Mouse (Mus musculus): ENCODE results near the gene Prr15l. TPM values are rescaled to one million over a fixed set of nuclear protein-coding genes. Genes with fewer than 3 reads are reported as not detected.

Gene Prr15l
- polyA plus RNA-seq, 1 experiment from 2014 or later: 76.5 TPM

DNA sequence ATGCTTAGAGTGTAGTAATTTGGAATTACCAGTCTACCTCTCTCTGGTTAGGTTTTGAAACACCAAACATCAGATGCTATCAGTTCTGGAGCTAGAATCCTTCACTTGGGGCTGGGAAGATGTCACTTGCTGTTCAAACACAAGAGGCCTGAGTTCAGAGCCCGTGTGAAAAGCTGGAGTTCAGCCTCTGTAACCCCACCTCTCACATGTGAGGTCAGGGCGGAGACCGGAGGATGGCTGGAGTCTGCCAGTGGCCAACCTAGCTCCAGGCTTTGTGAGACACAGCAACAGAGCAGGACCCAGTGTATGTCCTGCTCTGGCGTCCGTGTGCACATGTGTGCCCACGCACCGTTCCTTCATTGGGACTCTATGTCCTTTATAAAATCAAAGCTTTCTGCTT is 51.4 kb downstream of the Prr15l start:
- Histone ChIP-seq H3K9me3 (replicated peaks; ENCODE audit: low read length) (no peaks in the 10 kb centered on the region), H3K9ac (ENCODE audit: low read depth, low read length) (no peak overlapping the region), H3K27ac (no peak overlapping the region), H3K4me2 (ENCODE audit: low read length) (no peak overlapping the region), H3K36me3 (ENCODE audit: insufficient read depth, low read length) (no peaks in the 10 kb centered on the region), H3K4me3 (replicated peaks; ENCODE audit: low read depth, low read length) (no peak overlapping the region), H3K27me3 (ENCODE audit: insufficient read depth, low read length) (no peaks in the 10 kb centered on the region), H3K4me1 (replicated peaks; ENCODE audit: insufficient read depth, low read length) (peaks cover 14% of the 10 kb centered on the region; the same call in 1 of the 2 replicates)
- no peak for TF ChIP-seq CTCF (IDR thresholded peaks at IDR 0.05; ENCODE audit: low read depth)
- DNase-seq (ENCODE audit: low spot score) (no peak), ATAC-seq (replicated peaks; ENCODE audit: low FRiP score, low read depth) (no peak)
- 79% methylated on average over 7 of the region's 7 CpGs for WGBS

DNA sequence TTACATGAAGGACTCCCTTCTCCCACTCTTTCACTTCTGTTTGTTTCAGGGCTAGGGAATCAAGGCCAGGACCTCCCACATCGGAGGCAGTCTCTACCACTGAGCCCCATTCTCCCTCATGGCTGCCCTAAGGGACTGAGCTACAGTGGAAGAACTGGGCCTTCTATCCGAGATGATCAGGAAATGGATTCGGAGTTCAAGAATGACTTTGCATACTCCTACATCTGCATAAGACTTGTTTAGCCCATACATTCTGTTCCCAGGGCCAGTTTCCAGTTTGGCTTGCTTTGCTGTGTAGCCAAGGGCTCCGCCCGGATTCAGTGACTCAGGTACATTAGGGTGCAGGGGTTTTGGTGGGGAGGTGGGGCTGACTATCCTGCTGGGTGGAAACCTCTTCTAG is 52.1 kb downstream of the Prr15l start:
- ATAC-seq (replicated peaks; ENCODE audit: low FRiP score, low read depth): no peak
- H3K27ac ChIP-seq: no peak overlapping the region
- DNase-seq (ENCODE audit: low spot score): no peak
- 75% methylated on average over 5 of the region's 5 CpGs for WGBS
- no peaks in the 10 kb centered on the region for H3K9me3 ChIP-seq (replicated peaks; ENCODE audit: low read length)
- no peak for TF ChIP-seq CTCF (IDR thresholded peaks at IDR 0.05; ENCODE audit: low read depth)
- no peaks in the 10 kb centered on the region for H3K27me3 ChIP-seq (ENCODE audit: insufficient read depth, low read length)
- H3K36me3 ChIP-seq (ENCODE audit: insufficient read depth, low read length): no peaks in the 10 kb centered on the region
- peaks cover 14% of the 10 kb centered on the region; the same call in 1 of the 2 replicates for H3K4me1 ChIP-seq (replicated peaks; ENCODE audit: insufficient read depth, low read length)
- no peak overlapping the region for H3K4me3 ChIP-seq (replicated peaks; ENCODE audit: low read depth, low read length)
- H3K4me2 ChIP-seq (ENCODE audit: low read length): no peak overlapping the region
- no peak overlapping the region for H3K9ac ChIP-seq (ENCODE audit: low read depth, low read length)

DNA sequence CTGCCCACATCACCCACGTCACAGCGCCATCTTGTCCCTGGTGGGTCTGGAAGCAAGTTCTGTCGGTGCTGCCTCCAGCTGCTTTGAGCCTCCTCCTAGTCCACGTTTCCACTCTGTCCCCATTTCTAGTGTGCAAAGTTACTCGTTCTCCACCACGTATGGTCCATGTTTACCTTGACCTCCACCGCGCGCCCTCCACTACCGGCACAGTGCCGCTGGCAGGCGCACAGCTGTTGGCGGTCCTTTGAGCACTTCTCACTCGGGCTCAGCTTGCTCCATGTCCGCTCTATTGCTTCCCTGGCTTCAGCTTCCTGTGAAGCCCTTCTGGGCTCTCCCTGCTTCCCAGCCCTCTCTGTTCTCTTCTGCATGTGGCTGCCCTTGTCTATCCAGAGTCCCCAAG is 53.6 kb downstream of the Prr15l start:
- WGBS: 66% methylated on average over 15 of the region's 15 CpGs
- no peak overlapping the region for H3K9ac ChIP-seq (ENCODE audit: low read depth, low read length)
- no peak overlapping the region for H3K27ac ChIP-seq
- H3K4me3 ChIP-seq (replicated peaks; ENCODE audit: low read depth, low read length): no peak overlapping the region
- DNase-seq (ENCODE audit: low spot score): no peak
- TF ChIP-seq CTCF (IDR thresholded peaks at IDR 0.05; ENCODE audit: low read depth): no peak
- no peak for ATAC-seq (replicated peaks; ENCODE audit: low FRiP score, low read depth)
- H3K36me3 ChIP-seq (ENCODE audit: insufficient read depth, low read length): no peaks in the 10 kb centered on the region
- no peaks in the 10 kb centered on the region for H3K27me3 ChIP-seq (ENCODE audit: insufficient read depth, low read length)
- H3K4me2 ChIP-seq (ENCODE audit: low read length): no peak overlapping the region
- no peaks in the 10 kb centered on the region for H3K9me3 ChIP-seq (replicated peaks; ENCODE audit: low read length)
- peaks cover 10% of the 10 kb centered on the region for H3K4me1 ChIP-seq (replicated peaks; ENCODE audit: insufficient read depth, low read length)

DNA sequence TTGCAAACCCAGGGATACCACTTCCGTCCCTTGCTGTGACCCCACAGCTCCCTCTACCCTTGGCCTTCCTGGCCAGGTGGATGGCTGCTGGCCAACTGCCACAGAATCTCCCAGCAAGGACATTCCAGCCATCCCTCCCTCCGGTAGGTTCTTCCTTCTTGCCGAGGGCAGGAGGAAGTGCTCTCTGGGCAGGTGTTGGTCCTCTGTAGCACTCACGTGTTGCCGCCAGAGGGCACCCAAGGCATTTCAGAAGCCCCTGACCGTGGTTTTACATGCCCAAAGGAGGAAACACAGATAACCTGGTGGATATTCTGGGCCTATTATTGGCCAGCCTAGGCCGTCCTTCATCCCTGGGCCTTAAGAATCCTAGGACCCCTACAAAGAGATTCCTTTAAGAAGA is 54.5 kb downstream of the Prr15l start:
- H3K9me3 ChIP-seq (replicated peaks; ENCODE audit: low read length): no peaks in the 10 kb centered on the region
- WGBS: under 1% methylated on average over 7 of the region's 7 CpGs
- peaks cover 15% of the 10 kb centered on the region for H3K4me1 ChIP-seq (replicated peaks; ENCODE audit: insufficient read depth, low read length)
- TF ChIP-seq CTCF (IDR thresholded peaks at IDR 0.05; ENCODE audit: low read depth): peak; percentile 98
- H3K36me3 ChIP-seq (ENCODE audit: insufficient read depth, low read length): no peaks in the 10 kb centered on the region
- H3K4me2 ChIP-seq (ENCODE audit: low read length): no peak overlapping the region
- no peak overlapping the region for H3K9ac ChIP-seq (ENCODE audit: low read depth, low read length)
- no peaks in the 10 kb centered on the region for H3K27me3 ChIP-seq (ENCODE audit: insufficient read depth, low read length)
- DNase-seq (ENCODE audit: low spot score) (peak; percentile 88), ATAC-seq (replicated peaks; ENCODE audit: low FRiP score, low read depth) (no peak)
- H3K4me3 ChIP-seq (replicated peaks; ENCODE audit: low read depth, low read length): no peak overlapping the region
- no peak overlapping the region for H3K27ac ChIP-seq

DNA sequence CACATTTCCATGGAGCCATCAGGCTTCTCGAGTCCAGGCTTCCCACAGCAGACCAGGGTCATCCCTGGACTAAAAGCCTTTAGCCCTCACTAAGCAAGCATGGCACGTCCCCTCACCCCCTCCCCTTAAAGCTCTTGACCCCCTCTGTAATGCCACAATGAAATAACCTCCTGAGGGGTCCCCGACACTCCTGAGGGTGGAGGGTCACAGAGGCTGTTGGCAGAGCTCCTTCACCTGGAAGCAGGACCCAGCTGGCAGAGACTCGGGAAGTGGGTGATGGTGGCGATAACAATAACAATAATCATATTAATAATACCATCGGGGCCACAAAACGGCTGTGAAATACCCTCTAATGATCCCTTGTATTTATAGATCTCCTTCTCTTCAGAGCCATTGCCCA is 55.0 kb downstream of the Prr15l start, which contains the start of gene Sp2:
Gene Sp2, minus strand, starts transcription at position 101 of the 400 bp plus-strand sequence.
- no peaks in the 10 kb centered on the region for H3K36me3 ChIP-seq (ENCODE audit: insufficient read depth, low read length)
- TF ChIP-seq CTCF (IDR thresholded peaks at IDR 0.05; ENCODE audit: low read depth): no peak
- H3K27ac ChIP-seq: no peak within 1 kb of the TSS
- no peak within 1 kb of the TSS for H3K9ac ChIP-seq (ENCODE audit: low read depth, low read length)
- H3K9me3 ChIP-seq (replicated peaks; ENCODE audit: low read length): no peaks in the 10 kb centered on the region
- WGBS: 56% methylated on average over 7 of the region's 7 CpGs
- no peaks in the 10 kb centered on the region for H3K27me3 ChIP-seq (ENCODE audit: insufficient read depth, low read length)
- H3K4me1 ChIP-seq (replicated peaks; ENCODE audit: insufficient read depth, low read length): peaks cover 20% of the 10 kb centered on the region
- H3K4me2 ChIP-seq (ENCODE audit: low read length): no peak within 1 kb of the TSS
- no peak for ATAC-seq (replicated peaks; ENCODE audit: low FRiP score, low read depth)
- no peak for DNase-seq (ENCODE audit: low spot score)
- H3K4me3 ChIP-seq (replicated peaks; ENCODE audit: low read depth, low read length): no peak within 1 kb of the TSS

DNA sequence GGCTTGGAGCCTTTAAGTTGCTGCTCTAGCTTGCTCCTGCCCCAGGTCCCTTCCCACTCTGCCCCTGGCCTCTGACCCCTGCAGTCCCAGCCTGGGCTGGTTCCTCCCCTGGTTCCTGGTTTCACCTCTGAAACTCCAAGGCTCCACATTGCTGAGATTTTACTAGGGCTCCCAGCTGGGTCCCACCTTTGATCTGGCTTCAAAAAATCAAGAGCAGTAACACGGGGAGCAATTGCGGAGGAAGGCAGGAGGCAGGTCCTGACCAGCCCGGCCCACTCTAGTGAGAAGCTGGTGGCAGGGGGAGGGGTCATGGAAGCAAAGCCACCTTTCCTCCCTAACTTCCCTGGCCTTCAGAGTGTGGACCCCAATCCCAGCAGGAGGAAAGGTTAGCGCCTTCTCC is 57.0 kb downstream of the Prr15l start:
- H3K4me2 ChIP-seq (ENCODE audit: low read length): no peak overlapping the region
- H3K9ac ChIP-seq (ENCODE audit: low read depth, low read length): no peak overlapping the region
- no peak for ATAC-seq (replicated peaks; ENCODE audit: low FRiP score, low read depth)
- H3K27ac ChIP-seq: no peak overlapping the region
- DNase-seq (ENCODE audit: low spot score): no peak
- no peak overlapping the region for H3K4me3 ChIP-seq (replicated peaks; ENCODE audit: low read depth, low read length)
- TF ChIP-seq CTCF (IDR thresholded peaks at IDR 0.05; ENCODE audit: low read depth): no peak
- H3K27me3 ChIP-seq (ENCODE audit: insufficient read depth, low read length): no peaks in the 10 kb centered on the region
- H3K36me3 ChIP-seq (ENCODE audit: insufficient read depth, low read length): no peaks in the 10 kb centered on the region
- H3K9me3 ChIP-seq (replicated peaks; ENCODE audit: low read length): no peaks in the 10 kb centered on the region
- peaks cover 19% of the 10 kb centered on the region for H3K4me1 ChIP-seq (replicated peaks; ENCODE audit: insufficient read depth, low read length)
- 42% methylated on average over 4 of the region's 4 CpGs for WGBS

DNA sequence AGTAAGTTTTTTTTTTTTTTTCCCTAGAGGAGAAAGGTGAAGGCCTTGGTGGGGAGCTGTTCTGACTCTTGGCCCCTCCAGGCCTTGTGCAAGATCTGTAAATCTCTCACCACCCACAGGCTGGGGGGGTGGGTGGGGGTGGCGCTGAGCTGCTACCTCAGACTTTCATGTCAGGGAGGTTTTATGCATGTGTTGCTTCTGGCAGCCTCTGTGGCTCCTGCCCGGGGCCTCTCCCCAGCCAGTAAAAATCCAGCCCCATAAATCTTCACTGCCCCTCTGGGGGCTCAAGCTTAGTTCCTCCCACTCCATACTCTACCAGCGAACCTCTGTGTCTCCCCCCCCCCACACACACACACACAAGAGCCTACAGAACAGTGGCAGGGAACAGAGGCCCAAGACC is 58.6 kb downstream of the Prr15l start:
- 14% methylated on average over 3 of the region's 3 CpGs for WGBS
- no peak overlapping the region for H3K27ac ChIP-seq
- ATAC-seq (replicated peaks; ENCODE audit: low FRiP score, low read depth): no peak

More for the DNA sequence above, 58.6 kb downstream of the Prr15l start:
- no peaks in the 10 kb centered on the region for H3K9me3 ChIP-seq (replicated peaks; ENCODE audit: low read length)
- H3K36me3 ChIP-seq (ENCODE audit: insufficient read depth, low read length): no peaks in the 10 kb centered on the region
- no peaks in the 10 kb centered on the region for H3K27me3 ChIP-seq (ENCODE audit: insufficient read depth, low read length)
- TF ChIP-seq CTCF (IDR thresholded peaks at IDR 0.05; ENCODE audit: low read depth): no peak
- H3K9ac ChIP-seq (ENCODE audit: low read depth, low read length): no peak overlapping the region
- H3K4me2 ChIP-seq (ENCODE audit: low read length): no peak overlapping the region
- DNase-seq (ENCODE audit: low spot score): no peak
- peaks cover 19% of the 10 kb centered on the region for H3K4me1 ChIP-seq (replicated peaks; ENCODE audit: insufficient read depth, low read length)
- no peak overlapping the region for H3K4me3 ChIP-seq (replicated peaks; ENCODE audit: low read depth, low read length)

Other genes starting within 250 kb of the Prr15l start
- gene Snx11, start 150.5 kb upstream of the Prr15l start, polyA plus RNA-seq (2015; fragmentation: Nextera tagmentation; extraction: Ambion mirVana): 17.6 and 19.8 TPM in 2 replicates
- 101 and 106 TPM in 2 replicates for gene Cbx1, start 139.0 kb upstream of the Prr15l start, polyA plus RNA-seq (2015; fragmentation: Nextera tagmentation; extraction: Ambion mirVana)
- 77.3 and 88.0 TPM in 2 replicates for gene Nfe2l1, start 98.1 kb upstream of the Prr15l start, polyA plus RNA-seq (2015; fragmentation: Nextera tagmentation; extraction: Ambion mirVana)
- gene Copz2, start 78.2 kb upstream of the Prr15l start, polyA plus RNA-seq (2015; fragmentation: Nextera tagmentation; extraction: Ambion mirVana): 125 TPM in 2 replicates
- 77.8 and 81.6 TPM in 2 replicates for gene Cdk5rap3, start 11.6 kb upstream of the Prr15l start, polyA plus RNA-seq (2015; fragmentation: Nextera tagmentation; extraction: Ambion mirVana)
- gene Pnpo, start 15.9 kb downstream of the Prr15l start, polyA plus RNA-seq (2015; fragmentation: Nextera tagmentation; extraction: Ambion mirVana): 31.7 and 33.2 TPM in 2 replicates
- gene Sp2, start 54.9 kb downstream of the Prr15l start, polyA plus RNA-seq (2015; fragmentation: Nextera tagmentation; extraction: Ambion mirVana): 16.3 and 16.4 TPM in 2 replicates
- 1.5 and 2.0 TPM in 2 replicates for gene Sp6, start 85.3 kb downstream of the Prr15l start, polyA plus RNA-seq (2015; fragmentation: Nextera tagmentation; extraction: Ambion mirVana)
- 41.6 and 46.6 TPM in 2 replicates for gene Scrn2, start 101.8 kb downstream of the Prr15l start, polyA plus RNA-seq (2015; fragmentation: Nextera tagmentation; extraction: Ambion mirVana)
- 1.0 and 1.2 TPM in 2 replicates for gene Lrrc46, start 113.3 kb downstream of the Prr15l start, polyA plus RNA-seq (2015; fragmentation: Nextera tagmentation; extraction: Ambion mirVana)
- gene Mrpl10, start 113.5 kb downstream of the Prr15l start, polyA plus RNA-seq (2015; fragmentation: Nextera tagmentation; extraction: Ambion mirVana): 71.9 and 79.6 TPM in 2 replicates
- gene Osbpl7, start 122.5 kb downstream of the Prr15l start, polyA plus RNA-seq (2015; fragmentation: Nextera tagmentation; extraction: Ambion mirVana): 6.6 and 7.6 TPM in 2 replicates
- 0.15 TPM in 1 of 2 replicates, not detected in the other for gene Tbx21, start 187.2 kb downstream of the Prr15l start, polyA plus RNA-seq (2015; fragmentation: Nextera tagmentation; extraction: Ambion mirVana)
- gene Tbkbp1, start 223.4 kb downstream of the Prr15l start, polyA plus RNA-seq (2015; fragmentation: Nextera tagmentation; extraction: Ambion mirVana): 4.6 and 5.5 TPM in 2 replicates

Measured in kidney, postnatal 0 days (tissue).